Mouse (Mus musculus) liver, adult 2 months (tissue): ENCODE data around the gene Dcdc2b. TPM values are rescaled to one million over a fixed set of nuclear protein-coding genes. Genes with fewer than 3 reads are reported as not detected.

Source experiments
- DNase-seq: peaks from one replicate; pipeline ENCODE4 v3.0.0-alpha.2; 2011; ENCODE audit warnings: low read depth, low spot score; ENCODE audit errors: extremely low read depth
- H3K27ac ChIP-seq: fragments of 200-500 bp; replicated peaks from 2 replicates; pipeline ENCODE4 v1.5.1; 2012; ENCODE audit warnings: low read depth, mild to moderate bottlenecking, control low read depth, inconsistent platforms, low read length; ENCODE audit not compliant: insufficient read depth
- H3K27me3 ChIP-seq: fragments of 200-500 bp; 2 replicates; pipeline ENCODE4 v1.6.1; 2012; ENCODE audit warnings: mild to moderate bottlenecking, moderate library complexity, low read length, inconsistent platforms; ENCODE audit not compliant: control insufficient read depth, insufficient read depth
- H3K36me3 ChIP-seq: fragments of 200-500 bp; 2 replicates; pipeline ENCODE4 v1.6.1; 2012; ENCODE audit warnings: low read length, inconsistent platforms; ENCODE audit not compliant: control insufficient read depth, insufficient read depth
- H3K4me1 ChIP-seq: fragments of 200-500 bp; 2 replicates; pipeline ENCODE4 v1.6.1; 2011; ENCODE audit warnings: low read length; ENCODE audit not compliant: control insufficient read depth, insufficient read depth
- H3K4me3 ChIP-seq: fragments of 200-500 bp; 2 replicates; pipeline ENCODE4 v1.5.1; 2011; ENCODE audit warnings: low read depth, mild to moderate bottlenecking, control low read depth, low read length, moderate library complexity; ENCODE audit not compliant: insufficient read depth
- H3K79me2 ChIP-seq: fragments of 200-500 bp; 2 replicates; pipeline ENCODE4 v1.6.1; 2012; ENCODE audit warnings: inconsistent platforms, mild to moderate bottlenecking, low read length, moderate library complexity; ENCODE audit not compliant: control insufficient read depth, insufficient read depth
- H3K9ac ChIP-seq: fragments of 200-500 bp; 2 replicates; pipeline ENCODE4 v1.6.1; 2012; ENCODE audit warnings: low read depth, mild to moderate bottlenecking, control low read depth, inconsistent platforms, low read length
- CTCF ChIP-seq: fragments of 200-500 bp; IDR thresholded peaks from 2 replicates; pipeline ENCODE4 v1.5.1; 2011; ENCODE audit warnings: low read depth, low read length, control low read depth
- POLR2A ChIP-seq: fragments of 200-500 bp; IDR thresholded peaks from 2 replicates; pipeline ENCODE4 v1.6.1; 2011; ENCODE audit warnings: low read length, control low read depth; ENCODE audit not compliant: insufficient read depth; ENCODE audit errors: extremely low read depth
- WGBS: fragments of 180-500 bp; shearing (Covaris S2); methylation state at CpG from one replicate; pipeline ENCODE4 v1.1.7; 2018; 5-methylcytosine and 5-hydroxymethylcytosine counted together
- polyA plus RNA-seq: library from polyadenylated mRNA; depleted of rRNA; stranded (reverse); fragments of >200 nt; gene quantifications from 2 replicates; pipeline ENCODE4 v1.2.3, GENCODE M21; 2012; rRNA removed
- total RNA-seq: library from RNA; depleted of rRNA; stranded (reverse); fragments of >200 nt; gene quantifications from 2 replicates; pipeline ENCODE4 v1.2.3, GENCODE M21; 2014; rRNA removed

The Dcdc2b gene
- total and polyA plus RNA-seq, 2 experiments, result 1.3 to 1.6 TPM

DNA sequence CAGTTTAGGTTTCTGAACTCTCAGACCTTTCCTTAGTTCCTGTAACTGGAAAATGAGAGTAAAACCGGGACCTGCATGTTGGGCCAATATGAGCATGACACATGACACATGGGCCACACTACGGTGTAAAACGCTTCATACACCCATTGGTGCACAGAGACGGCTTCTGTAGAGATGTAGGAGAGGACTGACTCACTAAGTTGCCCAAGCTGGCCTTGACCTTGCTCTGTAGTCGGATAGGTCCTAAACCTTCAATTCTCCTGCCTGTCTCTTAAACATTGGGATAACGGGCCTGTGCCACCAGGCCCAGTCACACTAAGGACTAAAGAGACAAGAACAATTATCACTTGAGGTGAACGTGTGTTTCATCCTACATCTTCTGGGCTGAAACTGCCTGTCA, 45.7 kb downstream of the Dcdc2b start:
- no peak for DNase-seq
- Histone ChIP-seq H3K9ac (no peak overlapping the region), H3K27me3 (no peaks in the 10 kb centered on the region), H3K4me3 (no peak overlapping the region), H3K4me1 (0 out of 2 replicates have a peak, but pooled peaks cover 3% of the 10 kb centered on the region), H3K27ac (no peak overlapping the region), H3K36me3 (no peaks in the 10 kb centered on the region), H3K79me2 (no peaks in the 10 kb centered on the region)
- TF ChIP-seq POLR2A, result no peak
- TF ChIP-seq CTCF, result no peak
- WGBS, result 92% methylated on average over 7 of the region's 7 CpGs

DNA sequence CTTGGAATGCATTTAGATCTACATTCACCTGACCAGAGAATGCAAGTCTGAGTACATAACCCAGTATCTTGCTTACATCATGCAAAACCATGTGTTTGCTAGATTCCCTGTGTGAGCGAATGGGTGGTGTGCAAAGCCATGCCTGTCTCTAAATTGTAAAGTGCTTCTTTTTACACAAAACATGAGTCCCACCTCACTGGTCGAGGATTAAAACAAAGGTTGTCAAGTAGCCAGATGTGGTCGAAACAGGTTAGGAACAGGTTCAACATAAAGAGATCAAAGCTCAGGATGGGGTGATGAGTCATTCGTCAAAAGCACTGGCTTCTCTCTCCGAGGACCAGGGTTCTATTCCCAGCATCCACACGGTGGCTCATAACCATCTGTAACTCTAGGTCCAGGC, 48.9 kb downstream of the Dcdc2b start:
- no peaks in the 10 kb centered on the region for H3K36me3 ChIP-seq
- no peaks in the 10 kb centered on the region for H3K4me1 ChIP-seq
- H3K79me2 ChIP-seq, result no peaks in the 10 kb centered on the region
- no peaks in the 10 kb centered on the region for H3K27me3 ChIP-seq
- no peak for DNase-seq
- H3K27ac ChIP-seq, result no peak overlapping the region
- TF ChIP-seq CTCF, result no peak
- TF ChIP-seq POLR2A, result no peak
- no peak overlapping the region for H3K9ac ChIP-seq
- H3K4me3 ChIP-seq, result no peak overlapping the region
- WGBS, result 87% methylated on average over 6 of the region's 6 CpGs

DNA sequence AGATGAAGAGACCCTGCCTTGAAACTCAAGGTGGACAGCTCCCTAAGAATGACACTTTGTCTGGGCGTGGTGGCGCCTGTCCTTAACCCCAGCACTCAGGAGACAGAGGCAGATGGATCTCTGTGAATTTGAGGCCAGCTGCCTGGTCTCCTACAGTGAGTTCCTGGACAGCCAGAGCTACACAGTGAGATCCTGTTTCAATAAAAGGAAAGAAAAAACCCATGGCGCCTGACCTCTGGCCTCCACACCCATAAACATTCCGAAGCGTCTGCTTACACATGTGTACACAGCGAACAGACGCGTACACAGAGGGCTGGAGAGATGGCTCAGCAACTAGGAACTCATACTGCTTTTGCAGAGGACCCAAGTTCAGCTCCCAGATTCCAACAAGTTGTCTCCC, 50.3 kb downstream of the Dcdc2b start:
- no peak for TF ChIP-seq POLR2A
- no peak for TF ChIP-seq CTCF
- Histone ChIP-seq H3K36me3 (no peaks in the 10 kb centered on the region), H3K4me1 (no peaks in the 10 kb centered on the region), H3K4me3 (no peak overlapping the region), H3K79me2 (no peaks in the 10 kb centered on the region), H3K27ac (no peak overlapping the region), H3K9ac (no peak overlapping the region), H3K27me3 (no peaks in the 10 kb centered on the region)
- no peak for DNase-seq
- 53% methylated on average over 8 of the region's 8 CpGs for WGBS

DNA sequence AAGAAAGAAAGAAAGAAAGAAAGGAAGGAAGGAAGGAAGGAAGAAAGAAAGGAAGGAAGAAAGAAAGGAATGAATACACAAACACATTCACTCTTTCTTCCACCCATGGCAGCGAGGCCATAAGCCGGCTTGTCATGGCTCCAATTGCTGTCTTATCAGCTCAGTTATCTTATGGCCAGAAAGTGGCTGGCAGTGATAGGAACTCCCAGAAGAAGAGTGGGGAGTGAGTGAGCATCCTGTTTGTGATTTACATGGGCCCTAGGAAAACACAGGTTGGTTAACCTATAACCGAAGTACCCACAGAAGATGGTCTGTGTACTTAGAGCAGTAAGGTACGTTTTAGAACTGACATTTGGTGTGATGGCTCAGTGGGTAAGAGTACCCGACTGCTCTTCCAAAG, 52.9 kb downstream of the Dcdc2b start:
- H3K4me1 ChIP-seq, result peaks cover 6% of the 10 kb centered on the region
- no peak overlapping the region for H3K27ac ChIP-seq
- no peaks in the 10 kb centered on the region for H3K27me3 ChIP-seq
- H3K9ac ChIP-seq, result no peak overlapping the region
- no peaks in the 10 kb centered on the region for H3K36me3 ChIP-seq
- H3K4me3 ChIP-seq, result no peak overlapping the region
- 58% methylated on average over 5 of the region's 5 CpGs for WGBS
- no peak for TF ChIP-seq CTCF
- no peak for TF ChIP-seq POLR2A
- DNase-seq, result no peak
- no peaks in the 10 kb centered on the region for H3K79me2 ChIP-seq

Other genes with a start within 250 kb of the Dcdc2b start
- 1.3 and 1.7 TPM in 2 replicates for gene Zbtb8a, start 236.1 kb downstream of the Dcdc2b start, total RNA-seq
- 1.6 and 1.7 TPM in 2 replicates for gene Zbtb8a, start 236.1 kb downstream of the Dcdc2b start, polyA plus RNA-seq
- 0.07 TPM in 1 of 2 replicates, not detected in the other for gene Zbtb8b, start 173.4 kb downstream of the Dcdc2b start, total RNA-seq
- gene Zbtb8b, start 173.4 kb downstream of the Dcdc2b start, polyA plus RNA-seq, result 0.04 TPM in 1 of 2 replicates, not detected in the other
- gene Bsdc1, start 152.7 kb downstream of the Dcdc2b start, total RNA-seq, result 22.1 and 26.6 TPM in 2 replicates
- gene Bsdc1, start 152.7 kb downstream of the Dcdc2b start, polyA plus RNA-seq, result 14.5 and 19.3 TPM in 2 replicates
- gene Tssk3, start 123.2 kb downstream of the Dcdc2b start, total RNA-seq, result not detected in 2 replicates
- gene Tssk3, start 123.2 kb downstream of the Dcdc2b start, polyA plus RNA-seq, result not detected in 2 replicates
- gene Fam229a, start 123.1 kb downstream of the Dcdc2b start, total RNA-seq, result not detected in 2 replicates
- gene Fam229a, start 123.1 kb downstream of the Dcdc2b start, polyA plus RNA-seq, result 0.38 TPM in 1 of 2 replicates, not detected in the other
- gene Marcksl1, start 100.7 kb downstream of the Dcdc2b start, total RNA-seq, result 5.3 and 9.9 TPM in 2 replicates
- gene Marcksl1, start 100.7 kb downstream of the Dcdc2b start, polyA plus RNA-seq, result 7.7 and 11.1 TPM in 2 replicates
- gene Hdac1, start 71.5 kb downstream of the Dcdc2b start, total RNA-seq, result 16.8 and 20.5 TPM in 2 replicates
- gene Hdac1, start 71.5 kb downstream of the Dcdc2b start, polyA plus RNA-seq, result 15.8 and 18.1 TPM in 2 replicates
- gene Lck, start 40.6 kb downstream of the Dcdc2b start, total RNA-seq, result 0.92 and 1.1 TPM in 2 replicates
- 1.7 and 1.9 TPM in 2 replicates for gene Lck, start 40.6 kb downstream of the Dcdc2b start, polyA plus RNA-seq
- gene Fam167b, start 35.7 kb downstream of the Dcdc2b start, total RNA-seq, result 11.8 and 14.4 TPM in 2 replicates
- gene Fam167b, start 35.7 kb downstream of the Dcdc2b start, polyA plus RNA-seq, result 17.5 and 20.3 TPM in 2 replicates
- gene Eif3i, start 13.6 kb downstream of the Dcdc2b start, total RNA-seq, result 170 and 204 TPM in 2 replicates
- gene Eif3i, start 13.6 kb downstream of the Dcdc2b start, polyA plus RNA-seq, result 186 and 205 TPM in 2 replicates
- gene Tmem234, start 13.6 kb downstream of the Dcdc2b start, total RNA-seq, result 65.6 and 67.5 TPM in 2 replicates
- 75.8 and 93.6 TPM in 2 replicates for gene Tmem234, start 13.6 kb downstream of the Dcdc2b start, polyA plus RNA-seq
- gene Iqcc, start 4.8 kb upstream of the Dcdc2b start, total RNA-seq, result 10.3 and 11.3 TPM in 2 replicates
- gene Iqcc, start 4.8 kb upstream of the Dcdc2b start, polyA plus RNA-seq, result 21.0 and 23.0 TPM in 2 replicates
- gene Ccdc28b, start 9.7 kb upstream of the Dcdc2b start, total RNA-seq, result 9.3 and 9.7 TPM in 2 replicates
- gene Ccdc28b, start 9.7 kb upstream of the Dcdc2b start, polyA plus RNA-seq, result 7.2 and 7.6 TPM in 2 replicates
- gene Txlna, start 26.8 kb upstream of the Dcdc2b start, total RNA-seq, result 8.2 and 10.2 TPM in 2 replicates
- gene Txlna, start 26.8 kb upstream of the Dcdc2b start, polyA plus RNA-seq, result 11.9 and 15.1 TPM in 2 replicates
- gene Kpna6, start 58.5 kb upstream of the Dcdc2b start, total RNA-seq, result 15.1 and 15.6 TPM in 2 replicates
- 17.4 and 19.4 TPM in 2 replicates for gene Kpna6, start 58.5 kb upstream of the Dcdc2b start, polyA plus RNA-seq
- gene Tmem39b, start 82.6 kb upstream of the Dcdc2b start, total RNA-seq, result 1.5 and 1.8 TPM in 2 replicates
- 12.5 and 15.6 TPM in 2 replicates for gene Tmem39b, start 82.6 kb upstream of the Dcdc2b start, polyA plus RNA-seq
- gene Khdrbs1, start 128.0 kb upstream of the Dcdc2b start, total RNA-seq, result 12.2 and 12.3 TPM in 2 replicates
- gene Khdrbs1, start 128.0 kb upstream of the Dcdc2b start, polyA plus RNA-seq, result 6.9 and 7.9 TPM in 2 replicates
- 58.4 and 63.4 TPM in 2 replicates for gene Ptp4a2, start 197.0 kb upstream of the Dcdc2b start, total RNA-seq
- gene Ptp4a2, start 197.0 kb upstream of the Dcdc2b start, polyA plus RNA-seq, result 41.1 and 49.5 TPM in 2 replicates